Mouse (Mus musculus): ENCODE data around the gene Mmd. TPM values are rescaled to one million over a fixed set of nuclear protein-coding genes. Genes with fewer than 3 reads are reported as not detected.

Gene Mmd
- 44.6 and 45.1 TPM in 2 replicates for polyA plus RNA-seq (2016; fragmentation: Nextera tagmentation; extraction: Ambion mirVana)

GRCm38 (mm10) chr11:90249025-90249650, at the start of gene Mmd:
Gene Mmd, plus strand, starts transcription at chr11:90249456.
- H3K27ac ChIP-seq (replicated peaks) = peak within 1 kb of the TSS; percentile 95
- peaks cover 38% of the 10 kb centered on the region for H3K4me1 ChIP-seq
- under 1% methylated on average over 51 of the region's 51 CpGs for WGBS
- peaks cover 16% of the 10 kb centered on the region; the same call in 1 of the 2 replicates for H3K36me3 ChIP-seq (replicated peaks)
- peak within 1 kb of the TSS; percentile 75 for H3K4me3 ChIP-seq
- H3K27me3 ChIP-seq (replicated peaks; ENCODE audit: low read depth, poor library complexity, severe bottlenecking) = no peaks in the 10 kb centered on the region
- H3K9me3 ChIP-seq = no peaks in the 10 kb centered on the region
- peak; percentile 99 for DNase-seq (ENCODE audit: low spot score)

DNA sequence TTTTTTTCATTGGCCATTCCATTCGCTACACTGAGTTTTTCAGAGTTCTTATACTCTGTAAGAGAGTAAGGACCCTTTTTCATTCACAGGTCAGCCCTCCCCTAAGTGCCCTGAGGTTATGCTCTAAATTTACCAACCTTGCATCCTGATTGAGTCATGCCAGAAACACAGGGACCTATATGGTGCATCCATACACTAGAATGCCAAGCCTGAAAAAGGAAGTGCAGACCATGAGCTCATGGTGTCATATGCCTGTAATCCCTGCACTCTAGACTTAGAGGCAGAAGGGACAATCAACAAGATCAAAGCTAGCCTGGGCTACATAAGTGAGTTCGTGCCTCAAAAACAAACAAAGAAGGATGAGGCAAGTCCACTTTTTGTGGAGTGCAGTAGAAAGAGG, 48.4 kb upstream of the Mmd start:
- no peak for DNase-seq (ENCODE audit: low spot score)
- no peaks in the 10 kb centered on the region for H3K4me1 ChIP-seq
- 82% methylated on average over 2 of the region's 2 CpGs for WGBS
- no peak overlapping the region for H3K27ac ChIP-seq (replicated peaks)
- H3K4me3 ChIP-seq = no peak overlapping the region
- H3K9me3 ChIP-seq = no peaks in the 10 kb centered on the region
- no peaks in the 10 kb centered on the region for H3K36me3 ChIP-seq (replicated peaks)
- no peaks in the 10 kb centered on the region for H3K27me3 ChIP-seq (replicated peaks; ENCODE audit: low read depth, poor library complexity, severe bottlenecking)

DNA sequence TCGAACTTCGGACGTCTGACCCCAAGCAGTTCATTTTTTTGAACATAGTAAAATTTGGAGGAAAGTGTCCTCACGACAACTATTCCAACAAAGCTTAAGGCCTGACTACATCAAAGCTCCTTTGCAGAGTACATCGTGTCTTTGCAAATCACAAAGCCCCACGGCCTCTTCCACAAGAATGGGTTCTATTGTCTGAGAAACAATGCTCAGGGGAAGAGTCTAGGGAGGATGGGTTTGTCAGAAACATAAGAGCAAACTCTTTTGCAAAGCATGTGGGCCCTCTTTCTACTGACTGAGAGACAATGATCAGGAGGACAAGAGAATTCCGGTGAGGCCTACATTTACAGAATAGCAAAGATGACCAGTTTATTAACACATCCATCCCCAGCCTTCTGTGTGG, 35.0 kb upstream of the Mmd start:
- Histone ChIP-seq H3K27ac (replicated peaks) (no peak overlapping the region), H3K27me3 (replicated peaks; ENCODE audit: low read depth, poor library complexity, severe bottlenecking) (no peaks in the 10 kb centered on the region), H3K4me1 (no peaks in the 10 kb centered on the region), H3K4me3 (no peak overlapping the region), H3K36me3 (replicated peaks) (no peaks in the 10 kb centered on the region), H3K9me3 (no peaks in the 10 kb centered on the region)
- 67% methylated on average over 7 of the region's 7 CpGs for WGBS
- no peak for DNase-seq (ENCODE audit: low spot score)

GRCm38 (mm10) chr11:90220022-90220645, 29.1 kb upstream of the Mmd start:
- Histone ChIP-seq H3K27me3 (replicated peaks; ENCODE audit: low read depth, poor library complexity, severe bottlenecking) (no peaks in the 10 kb centered on the region), H3K4me3 (no peak overlapping the region), H3K27ac (replicated peaks) (no peak overlapping the region), H3K36me3 (replicated peaks) (no peaks in the 10 kb centered on the region), H3K9me3 (no peaks in the 10 kb centered on the region), H3K4me1 (peaks cover 26% of the 10 kb centered on the region)
- no peak for DNase-seq (ENCODE audit: low spot score)
- 54% methylated on average over 6 of the region's 6 CpGs for WGBS

- Histone ChIP-seq H3K36me3 (replicated peaks) (no peaks in the 10 kb centered on the region), H3K9me3 (no peaks in the 10 kb centered on the region), H3K27me3 (replicated peaks; ENCODE audit: low read depth, poor library complexity, severe bottlenecking) (no peaks in the 10 kb centered on the region), H3K4me1 (peaks cover 32% of the 10 kb centered on the region), H3K27ac (replicated peaks) (no peak overlapping the region), H3K4me3 (no peak overlapping the region)
- WGBS = 24% methylated on average over 2 of the region's 2 CpGs
- no peak for DNase-seq (ENCODE audit: low spot score)
Observed at GRCm38 (mm10) chr11:90220750-90221149, 28.5 kb upstream of the Mmd start.

DNA sequence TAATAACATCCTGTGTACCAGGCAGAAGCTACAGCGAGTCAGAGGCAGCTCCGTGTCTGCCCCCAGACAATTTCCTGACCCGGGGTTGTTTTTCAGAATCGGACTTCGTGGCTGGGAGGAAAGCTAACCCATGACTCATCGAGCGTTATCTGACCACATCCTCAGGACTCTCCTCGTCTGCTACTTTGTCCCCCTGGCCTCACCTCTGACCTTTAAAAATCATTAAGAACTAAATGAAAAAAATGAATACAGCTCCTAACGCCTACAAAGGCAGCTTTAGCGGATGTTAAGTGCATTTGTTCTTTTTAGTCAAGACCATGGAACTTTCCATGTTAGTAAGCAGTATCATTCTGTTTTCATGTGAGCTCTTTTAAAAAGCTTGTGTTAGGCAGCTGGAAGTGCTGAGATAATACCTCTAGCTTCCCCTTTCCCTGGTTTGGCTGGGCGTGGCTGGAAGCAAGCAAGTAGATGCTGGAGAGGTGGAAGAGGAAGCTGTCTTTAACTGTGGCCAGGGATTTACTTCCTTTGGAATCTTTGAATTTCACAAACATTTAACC, 24.3 kb upstream of the Mmd start:
- no peaks in the 10 kb centered on the region for H3K36me3 ChIP-seq (replicated peaks)
- WGBS = 50% methylated on average over 11 of the region's 11 CpGs
- H3K4me1 ChIP-seq = peaks cover 31% of the 10 kb centered on the region
- DNase-seq (ENCODE audit: low spot score) = no peak
- H3K27me3 ChIP-seq (replicated peaks; ENCODE audit: low read depth, poor library complexity, severe bottlenecking) = no peaks in the 10 kb centered on the region
- 0 out of 2 replicates have a peak overlapping the region, but pooled peaks have one; percentile 19 for H3K27ac ChIP-seq (replicated peaks)
- H3K9me3 ChIP-seq = no peaks in the 10 kb centered on the region
- H3K4me3 ChIP-seq = no peak overlapping the region

DNA sequence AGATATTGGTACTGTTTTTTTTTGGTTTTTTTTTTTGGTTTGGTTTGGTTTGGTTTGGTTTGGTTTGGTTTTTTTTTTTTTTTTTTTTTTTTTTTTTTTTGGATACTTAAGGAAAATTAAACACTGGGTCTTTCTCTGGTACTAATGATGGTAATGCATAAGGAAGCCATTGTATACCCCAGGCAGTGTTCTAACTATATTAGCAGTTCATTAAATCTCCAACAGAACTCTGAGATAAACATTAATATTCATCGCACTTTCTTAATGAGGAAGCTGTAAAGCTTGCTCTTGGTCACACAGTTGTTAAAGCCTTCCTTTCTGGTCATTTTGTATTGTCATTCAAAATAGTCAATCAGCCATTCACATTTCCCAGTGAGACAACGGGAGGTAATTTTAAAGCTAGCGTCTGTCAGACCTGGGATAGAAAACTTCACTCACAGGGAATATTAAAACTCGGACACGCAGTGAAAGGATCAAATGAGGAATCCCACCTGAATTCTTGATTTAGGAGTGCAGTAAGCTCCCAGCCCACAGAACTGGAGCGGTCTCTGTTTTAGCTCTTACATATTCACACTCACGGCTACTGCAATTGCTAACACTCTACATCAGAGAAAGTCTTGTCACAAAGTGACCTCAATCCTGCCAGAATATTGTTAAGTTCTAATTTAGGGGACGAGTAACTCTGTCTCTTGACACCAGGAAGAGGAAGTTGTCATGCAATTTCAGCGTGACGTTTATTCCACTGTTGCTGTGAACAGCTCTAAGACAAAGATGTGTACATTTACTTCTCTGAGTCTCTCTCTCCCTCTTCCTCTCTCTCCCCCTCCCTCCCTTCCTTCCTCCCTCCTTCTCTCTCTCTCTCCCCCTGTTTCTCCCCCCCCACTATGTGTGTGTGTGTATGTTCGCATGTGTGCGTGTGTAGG, 22.0 kb upstream of the Mmd start:
- no peak overlapping the region for H3K4me3 ChIP-seq
- no peak overlapping the region for H3K27ac ChIP-seq (replicated peaks)
- H3K9me3 ChIP-seq = no peaks in the 10 kb centered on the region
- peaks cover 25% of the 10 kb centered on the region for H3K4me1 ChIP-seq
- H3K27me3 ChIP-seq (replicated peaks; ENCODE audit: low read depth, poor library complexity, severe bottlenecking) = no peaks in the 10 kb centered on the region
- H3K36me3 ChIP-seq (replicated peaks) = no peaks in the 10 kb centered on the region
- WGBS = 71% methylated on average over 12 of the region's 12 CpGs
- DNase-seq (ENCODE audit: low spot score) = no peak

DNA sequence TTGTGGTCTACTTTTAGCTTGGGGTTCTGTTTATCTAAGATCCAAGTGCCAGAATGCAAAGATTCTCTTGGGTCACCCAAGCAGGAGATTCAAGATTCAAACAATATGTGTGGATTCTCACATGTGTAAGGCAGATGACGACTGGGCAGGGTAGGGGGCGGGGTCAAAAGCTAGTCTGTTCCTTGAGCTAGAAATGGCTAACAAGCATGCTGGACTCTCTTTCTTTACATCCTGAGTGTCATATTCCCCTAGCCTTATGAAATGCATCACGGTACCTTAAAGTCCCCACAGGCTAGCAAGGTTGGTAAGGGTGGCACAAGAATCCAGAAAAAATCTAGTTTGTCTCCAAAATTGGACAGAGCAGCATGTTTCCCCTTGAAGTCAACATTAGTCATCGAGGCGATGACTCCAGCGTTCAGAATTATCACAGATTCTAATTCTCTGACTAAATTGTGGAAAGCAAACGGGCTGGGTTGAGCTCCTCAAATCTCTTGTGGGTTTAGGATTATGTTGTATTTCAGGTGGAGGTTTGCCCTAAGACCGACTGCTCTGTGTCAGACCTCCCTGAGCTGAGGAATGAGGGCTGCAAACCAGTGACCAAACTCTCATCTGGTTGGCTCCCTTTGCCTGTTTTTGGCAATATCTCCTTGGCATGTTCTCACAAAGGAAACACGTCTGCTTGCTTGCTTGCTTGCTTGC, 20.9 kb upstream of the Mmd start:
- WGBS = 81% methylated on average over 9 of the region's 9 CpGs

GRCm38 (mm10) chr11:90229800-90230199, 19.5 kb upstream of the Mmd start:
- H3K4me1 ChIP-seq = peaks cover 24% of the 10 kb centered on the region
- no peaks in the 10 kb centered on the region for H3K36me3 ChIP-seq (replicated peaks)
- no peaks in the 10 kb centered on the region for H3K27me3 ChIP-seq (replicated peaks; ENCODE audit: low read depth, poor library complexity, severe bottlenecking)
- H3K27ac ChIP-seq (replicated peaks) = no peak overlapping the region
- H3K4me3 ChIP-seq = no peak overlapping the region
- H3K9me3 ChIP-seq = no peaks in the 10 kb centered on the region
- no peak for DNase-seq (ENCODE audit: low spot score)

More for the DNA sequence above, 20.9 kb upstream of the Mmd start:
- no peaks in the 10 kb centered on the region for H3K36me3 ChIP-seq (replicated peaks)
- no peak overlapping the region for H3K27ac ChIP-seq (replicated peaks)
- DNase-seq (ENCODE audit: low spot score) = no peak
- H3K4me3 ChIP-seq = no peak overlapping the region
- H3K9me3 ChIP-seq = no peaks in the 10 kb centered on the region
- H3K4me1 ChIP-seq = peaks cover 27% of the 10 kb centered on the region
- H3K27me3 ChIP-seq (replicated peaks; ENCODE audit: low read depth, poor library complexity, severe bottlenecking) = no peaks in the 10 kb centered on the region

DNA sequence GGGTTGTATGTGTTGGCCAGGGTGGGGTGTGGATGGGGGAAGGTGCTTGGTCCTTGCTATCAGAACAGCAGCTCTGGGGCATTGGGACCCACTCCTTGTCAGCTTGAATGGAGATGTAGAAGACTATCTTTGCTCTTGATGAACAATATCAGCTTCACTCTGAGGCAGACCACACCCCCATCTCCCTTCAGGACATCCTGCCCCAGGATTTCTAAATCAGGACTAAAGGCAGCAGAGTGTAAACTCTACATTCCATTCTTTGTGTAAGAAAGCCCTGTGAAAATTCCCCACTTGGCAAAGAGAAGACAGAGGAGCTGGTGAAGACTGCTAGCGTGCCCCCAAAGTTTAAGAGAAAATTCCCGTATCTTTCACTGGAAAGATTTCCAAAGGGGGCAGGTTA, 18.6 kb upstream of the Mmd start:
- no peak for DNase-seq (ENCODE audit: low spot score)
- Histone ChIP-seq H3K27me3 (replicated peaks; ENCODE audit: low read depth, poor library complexity, severe bottlenecking) (no peaks in the 10 kb centered on the region), H3K27ac (replicated peaks) (no peak overlapping the region), H3K36me3 (replicated peaks) (no peaks in the 10 kb centered on the region), H3K4me3 (no peak overlapping the region), H3K9me3 (no peaks in the 10 kb centered on the region), H3K4me1 (peaks cover 15% of the 10 kb centered on the region)
- WGBS = 69% methylated on average over 2 of the region's 2 CpGs

- H3K27ac ChIP-seq (replicated peaks) = no peak overlapping the region
- H3K9me3 ChIP-seq = no peaks in the 10 kb centered on the region
- no peak overlapping the region for H3K4me3 ChIP-seq
- H3K27me3 ChIP-seq (replicated peaks; ENCODE audit: low read depth, poor library complexity, severe bottlenecking) = no peaks in the 10 kb centered on the region
- H3K36me3 ChIP-seq (replicated peaks) = no peaks in the 10 kb centered on the region
- peaks cover 14% of the 10 kb centered on the region; the same call in 1 of the 2 replicates for H3K4me1 ChIP-seq
- DNase-seq (ENCODE audit: low spot score) = no peak
- 59% methylated on average over 2 of the region's 2 CpGs for WGBS
Observed at GRCm38 (mm10) chr11:90231631-90232030, 17.6 kb upstream of the Mmd start.

DNA sequence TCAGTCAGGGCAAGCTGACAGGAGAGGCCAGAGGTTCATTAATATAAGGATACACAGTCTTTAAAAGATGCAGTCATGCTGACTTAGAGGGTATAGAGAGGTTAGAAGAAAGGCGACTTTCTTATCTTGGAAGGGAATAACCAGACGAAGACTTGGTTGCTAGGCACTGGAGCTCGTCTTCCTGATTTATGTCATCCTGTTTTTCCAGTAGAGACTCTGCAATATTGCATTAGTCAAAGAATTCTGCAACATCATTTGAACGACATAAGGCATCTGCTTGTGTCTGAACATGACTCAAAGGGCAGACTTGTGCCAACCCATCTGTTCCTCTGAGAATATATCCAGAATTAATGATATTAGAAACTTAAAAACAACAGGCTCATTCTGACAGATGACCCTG, 16.6 kb upstream of the Mmd start:
- no peak for DNase-seq (ENCODE audit: low spot score)
- Histone ChIP-seq H3K27me3 (replicated peaks; ENCODE audit: low read depth, poor library complexity, severe bottlenecking) (no peaks in the 10 kb centered on the region), H3K36me3 (replicated peaks) (no peaks in the 10 kb centered on the region), H3K27ac (replicated peaks) (no peak overlapping the region), H3K4me3 (no peak overlapping the region), H3K9me3 (no peaks in the 10 kb centered on the region), H3K4me1 (peaks cover 12% of the 10 kb centered on the region; the same call in 1 of the 2 replicates)
- WGBS = 73% methylated on average over 4 of the region's 4 CpGs
